Mouse (Mus musculus): ENCODE data around the gene Pde1c.

The Pde1c gene

GRCm38 (mm10) chr6:56331432-56331831, 237.5 kb downstream of the Pde1c start:
- DNase-seq (ENCODE audit: low read depth, low spot score), result no peak

GRCm38 (mm10) chr6:56328103-56328502, 240.8 kb downstream of the Pde1c start:
- DNase-seq (ENCODE audit: low read depth, low spot score), result no peak

GRCm38 (mm10) chr6:56322799-56323198, 246.1 kb downstream of the Pde1c start:
- DNase-seq (ENCODE audit: low read depth, low spot score), result peak; percentile 23

- DNase-seq (ENCODE audit: low read depth, low spot score), result no peak
Observed at GRCm38 (mm10) chr6:56310318-56310717, 258.6 kb downstream of the Pde1c start.

GRCm38 (mm10) chr6:56306066-56306465, 262.8 kb downstream of the Pde1c start:
- no peak for DNase-seq (ENCODE audit: low read depth, low spot score)

GRCm38 (mm10) chr6:56292176-56292575, 276.7 kb downstream of the Pde1c start:
- DNase-seq (ENCODE audit: low read depth, low spot score), result no peak

GRCm38 (mm10) chr6:56289307-56289706, 279.6 kb downstream of the Pde1c start:
- no peak for DNase-seq (ENCODE audit: low read depth, low spot score)

- no peak for DNase-seq (ENCODE audit: low read depth, low spot score)
Observed at GRCm38 (mm10) chr6:56284821-56285220, 284.1 kb downstream of the Pde1c start.

GRCm38 (mm10) chr6:56275461-56275860, 293.4 kb downstream of the Pde1c start:
- DNase-seq (ENCODE audit: low read depth, low spot score), result no peak

GRCm38 (mm10) chr6:56271741-56272140, 297.2 kb downstream of the Pde1c start:
- no peak for DNase-seq (ENCODE audit: low read depth, low spot score)

GRCm38 (mm10) chr6:56264509-56264908, 304.4 kb downstream of the Pde1c start:
- DNase-seq (ENCODE audit: low read depth, low spot score), result no peak

- no peak for DNase-seq (ENCODE audit: low read depth, low spot score)
Observed at GRCm38 (mm10) chr6:56260118-56260517, 308.8 kb downstream of the Pde1c start.

GRCm38 (mm10) chr6:56257555-56258297, 311.2 kb downstream of the Pde1c start:
- DNase-seq (ENCODE audit: low read depth, low spot score), result no peak

GRCm38 (mm10) chr6:56250091-56250490, 318.8 kb downstream of the Pde1c start:
- DNase-seq (ENCODE audit: low read depth, low spot score), result no peak

GRCm38 (mm10) chr6:56191426-56192140, 377.3 kb downstream of the Pde1c start:
- DNase-seq (ENCODE audit: low read depth, low spot score), result no peak

GRCm38 (mm10) chr6:56176485-56176884, 392.4 kb downstream of the Pde1c start:
- no peak for DNase-seq (ENCODE audit: low read depth, low spot score)

GRCm38 (mm10) chr6:56172172-56172571, 396.7 kb downstream of the Pde1c start:
- DNase-seq (ENCODE audit: low read depth, low spot score), result no peak

GRCm38 (mm10) chr6:56168736-56169135, 400.2 kb downstream of the Pde1c start:
- DNase-seq (ENCODE audit: low read depth, low spot score), result no peak

GRCm38 (mm10) chr6:56158217-56158616, 410.7 kb downstream of the Pde1c start:
- no peak for DNase-seq (ENCODE audit: low read depth, low spot score)

GRCm38 (mm10) chr6:56156836-56157235, 412.1 kb downstream of the Pde1c start:
- no peak for DNase-seq (ENCODE audit: low read depth, low spot score)

GRCm38 (mm10) chr6:56130493-56131159, 438.3 kb downstream of the Pde1c start:
- DNase-seq (ENCODE audit: low read depth, low spot score), result no peak

GRCm38 (mm10) chr6:56099520-56100101, 469.3 kb downstream of the Pde1c start:
- DNase-seq (ENCODE audit: low read depth, low spot score), result no peak
